Mouse (Mus musculus): Measurements from ENCODE around the gene Lars2.

- TF ChIP-seq CTCF (IDR thresholded peaks at IDR 0.05; ENCODE audit: low read depth) = no peak
- TF ChIP-seq EP300 (optimal IDR thresholded peaks at IDR 0.05) = no peak
Observed at GRCm38 (mm10) chr9:123510926-123511325, 144.2 kb downstream of the Lars2 start.
